Mouse (Mus musculus) gastrocnemius, adult 8-10 months (tissue): ENCODE measurements around the gene Impg2. TPM values are rescaled to one million over a fixed set of nuclear protein-coding genes. Genes with fewer than 3 reads are reported as not detected.

ENCODE experiments used
- DNase-seq, 2 experiments: peaks; one replicate each; pipeline ENCODE4 v3.0.0; 2022; ENCODE audit warnings: low spot score in 2 of 2
- total RNA-seq, 4 experiments: library from RNA; stranded (reverse); gene quantifications; 2 replicates each; pipeline ENCODE4 v1.2.4; 2022

Impg2 gene
- total RNA-seq, 4 experiments from 2014 or later = not detected

- no peak for DNase-seq
Measured at GRCm38 (mm10) chr16:56298836-56299235, 94.7 kb downstream of the Impg2 start.

- DNase-seq = no peak
Measured at GRCm38 (mm10) chr16:56302996-56303395, 98.9 kb downstream of the Impg2 start.

GRCm38 (mm10) chr16:56304167-56304566 lies 100.1 kb downstream of the Impg2 start:
- no peak for DNase-seq

- DNase-seq = no peak
Measured at GRCm38 (mm10) chr16:56307575-56307974, 103.5 kb downstream of the Impg2 start.

GRCm38 (mm10) chr16:56311291-56311690 lies 107.2 kb downstream of the Impg2 start:
- no peak for DNase-seq

Other genes with a start within 250 kb of the Impg2 start
- 100 to 1,000 TPM; 479 to 689 (median 565) TPM for gene Rpl24, start 238.0 kb upstream of the Impg2 start, total RNA-seq
- gene Zbtb11, start 230.4 kb upstream of the Impg2 start, total RNA-seq = 10 to 100 TPM in 2 of 4 experiments, 1 to 10 TPM in 2; 9.6 to 15.0 (median 10.2) TPM
- 10 to 100 TPM; 54.8 to 66.4 (median 63.5) TPM for gene Pcnp, start 174.6 kb upstream of the Impg2 start, total RNA-seq
- 1 to 10 TPM; 8.0 to 8.9 (median 8.4) TPM for gene Trmt10c, start 166.5 kb upstream of the Impg2 start, total RNA-seq
- 10 to 100 TPM in 1 of 4 experiments, 1 to 10 TPM in 3; 8.3 to 10.5 (median 9.3) TPM for gene Senp7, start 156.0 kb upstream of the Impg2 start, total RNA-seq